16 mouse cellular contexts compared by ENCODE assay signal in the genomic region with DNA sequence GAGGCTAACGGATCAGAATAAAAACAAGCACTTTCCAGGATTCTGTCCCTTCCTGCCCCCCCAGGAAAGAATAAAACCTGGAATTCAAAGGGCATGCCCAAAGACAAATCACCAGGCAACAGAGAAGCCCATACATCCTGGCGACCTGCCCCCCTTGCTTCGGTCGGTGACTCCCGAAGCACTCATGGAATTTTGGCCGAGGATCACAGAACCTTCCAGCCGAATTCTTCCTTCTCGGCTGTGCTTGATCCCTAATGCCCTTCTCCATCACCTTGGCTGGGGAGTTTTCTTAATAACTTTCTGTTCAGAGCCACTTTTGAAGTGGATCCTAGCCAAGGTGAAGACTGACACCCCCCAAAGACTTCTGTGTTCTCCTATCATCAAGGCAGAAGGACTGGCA.
DNase-seq lines count a peak whose midpoint lies in the region; ATAC-seq and TF ChIP-seq lines count a peak whose summit lies in the region.
"Had no signal": no experiment of that assay in that cellular context is flagged by ENCODE, and none has a peak within 500 bp of the region (broad histone marks: within the 10 kb centered on the region; RNA-seq: fewer than 3 reads in every experiment).

No protein-coding gene starts in this region.

- peak overlapping the region; percentile 3; the same call in 1 of the 2 replicates for H3K27ac ChIP-seq in kidney, adult 2 months (ENCODE audit: insufficient read depth, low read depth, low read length)
- no peak overlapping the region for H3K27ac ChIP-seq in kidney, embryonic 16.5 days (ENCODE audit: low read length)
- H3K27ac ChIP-seq: limb, embryonic 15.5 days had no signal

- no peaks in the 10 kb centered on the region for H3K36me3 ChIP-seq in kidney, adult 2 months (ENCODE audit: control insufficient read depth, insufficient read depth, low read length)
- no peaks in the 10 kb centered on the region for H3K36me3 ChIP-seq in kidney, embryonic 16.5 days (ENCODE audit: insufficient read depth, low read length)
- H3K36me3 ChIP-seq: G1E; heart, embryonic 12.5 days; limb, embryonic 15.5 days had no signal

- no peak for TF ChIP-seq POLR2A in kidney, adult 2 months (IDR thresholded peaks at IDR 0.05; ENCODE audit: low read depth, low read length)

- H3K4me3 ChIP-seq in kidney, adult 2 months (ENCODE audit: insufficient read depth, low read depth, low read length): no peak overlapping the region
- H3K4me3 ChIP-seq in kidney, embryonic 16.5 days (ENCODE audit: low read length): no peak overlapping the region
- H3K4me3 ChIP-seq: heart, embryonic 12.5 days; limb, embryonic 15.5 days had no signal

- peaks cover 13% of the 10 kb centered on the region; the same call in 1 of the 2 replicates for H3K4me1 ChIP-seq in kidney, adult 2 months (ENCODE audit: control insufficient read depth, insufficient read depth, low read length)
- H3K4me1 ChIP-seq in kidney, embryonic 16.5 days (ENCODE audit: insufficient read depth, low read length): peaks cover 17% of the 10 kb centered on the region; the same call in 1 of the 2 replicates

- no peaks in the 10 kb centered on the region for H3K27me3 ChIP-seq in kidney, adult 2 months (replicated peaks; ENCODE audit: control insufficient read depth, insufficient read depth, low read length)
- no peaks in the 10 kb centered on the region for H3K27me3 ChIP-seq in kidney, embryonic 16.5 days (ENCODE audit: insufficient read depth, low read length)
- H3K27me3 ChIP-seq: heart, embryonic 12.5 days; limb, embryonic 15.5 days had no signal

- peak; percentile 73 to 83 for DNase-seq in adrenal gland, adult (ENCODE audit: inconsistent age in 2 of 2, low spot score in 1 of 2)
- no peak for DNase-seq in adrenal gland, postnatal 4 days (ENCODE audit: low spot score in 2 of 2)
- peak; percentile 65 for DNase-seq in kidney, adult 2 months
- DNase-seq in ovary, postnatal 36 days (ENCODE audit: low spot score): peak; percentile 10
- no peak for DNase-seq in ovary, adult 18-20 months (ENCODE audit: low spot score)
- peak; percentile 43 to 63 for DNase-seq in kidney, postnatal 4 days
- DNase-seq in left cerebral cortex, postnatal 25 days (ENCODE audit: low spot score in 2 of 2): no peak
- DNase-seq: gastrocnemius, postnatal 10 days; spleen, adult 18-20 months; thymus, adult 18-20 months had no signal

- intact Hi-C loops in left cerebral cortex, postnatal 25 days (cut with DNase I): loop anchor here (10.0 kb wide), 1 partner anchor 426 kb away; a partner anchor contains a TSS

- H3K9me3 ChIP-seq in kidney, embryonic 16.5 days (ENCODE audit: low read length): no peaks in the 10 kb centered on the region; the same call in 1 of the 2 replicates
- H3K9me3 ChIP-seq: G1E; limb, embryonic 15.5 days had no signal

- WGBS in kidney, adult 2 months: 52% methylated on average over 8 of the region's 8 CpGs
- WGBS in kidney, embryonic 16.5 days: 63% methylated on average over 8 of the region's 8 CpGs

- no peak for ATAC-seq in kidney, embryonic 16.5 days (ENCODE audit: low FRiP score, low TSS enrichment)
- ATAC-seq: CD4-positive, CD25-positive, alpha-beta regulatory T cell, adult 4 months; midbrain, embryonic 16.5 days had no signal

- H3K4me2 ChIP-seq in kidney, embryonic 16.5 days (replicated peaks; ENCODE audit: low read depth, low read length): no peak overlapping the region
- H3K4me2 ChIP-seq: heart, embryonic 12.5 days; limb, embryonic 15.5 days had no signal

- TF ChIP-seq CTCF in kidney, adult 2 months (conservative IDR thresholded peaks at IDR 0.05; ENCODE audit: insufficient read depth, insufficient read length, low read depth, low read length): no peak

- no peak overlapping the region for H3K9ac ChIP-seq in kidney, embryonic 16.5 days (replicated peaks; ENCODE audit: low read length)
- H3K9ac ChIP-seq: heart, embryonic 12.5 days; limb, embryonic 15.5 days had no signal

Comparison
In these comparisons a context has a peak if more than half of its experiments do, and no peak if none do; other contexts are left out.
1. DNase-seq: peak in adrenal gland, adult (2 of 2), kidney, adult 2 months (single experiment), ovary, postnatal 36 days (single experiment) and kidney, postnatal 4 days (2 of 2); none in adrenal gland, postnatal 4 days (0 of 2), ovary, adult 18-20 months (single experiment) and left cerebral cortex, postnatal 25 days (0 of 2).